Mouse (Mus musculus) lung, embryonic 14.5 days (tissue): ENCODE measurements around the gene Hoxc10. TPM values are rescaled to one million over a fixed set of nuclear protein-coding genes. Genes with fewer than 3 reads are reported as not detected.
A peak's percentile ranks its signal among the peaks of the same experiment; 100 is the strongest.

Source experiments
- ATAC-seq: fragments of 200-750 bp; cut with Nextera tagmentation; 2 replicates; pipeline ENCODE4 v1.8.0; 2017; ENCODE audit warnings: mild to moderate bottlenecking, moderate TSS enrichment, moderate library complexity; ENCODE audit not compliant: insufficient read depth
- DNase-seq: peaks from one replicate; pipeline ENCODE4 v3.0.0-alpha.2; 2015
- H3K27ac ChIP-seq: fragments of 300-500 bp; sonication (generic); 2 replicates; pipeline ENCODE4 v1.5.1; 2014; ENCODE audit warnings: low read depth, mild to moderate bottlenecking, moderate library complexity
- H3K27me3 ChIP-seq: fragments of 300-500 bp; sonication (generic); 2 replicates; pipeline ENCODE4 v1.6.1; 2014; ENCODE audit warnings: low read length, control low read depth; ENCODE audit not compliant: insufficient read depth
- H3K36me3 ChIP-seq: fragments of 300-500 bp; sonication (generic); 2 replicates; pipeline ENCODE4 v1.6.1; 2014; ENCODE audit warnings: control low read depth; ENCODE audit not compliant: insufficient read depth
- H3K4me1 ChIP-seq: fragments of 300-500 bp; sonication (generic); 2 replicates; pipeline ENCODE4 v1.6.1; 2014; ENCODE audit warnings: antibody characterized with exemption, control low read depth; ENCODE audit not compliant: insufficient read depth
- H3K4me2 ChIP-seq: fragments of 300-500 bp; sonication (generic); 2 replicates; pipeline ENCODE4 v1.6.1; 2014; ENCODE audit warnings: mild to moderate bottlenecking
- H3K4me3 ChIP-seq: fragments of 300-500 bp; sonication (generic); 2 replicates; pipeline ENCODE4 v1.5.1; 2014; ENCODE audit warnings: low read depth, low read length
- H3K9ac ChIP-seq: fragments of 300-500 bp; sonication (generic); 2 replicates; pipeline ENCODE4 v1.6.1; 2014
- H3K9me3 ChIP-seq: fragments of 300-500 bp; sonication (generic); 2 replicates; pipeline ENCODE4 v1.6.1; 2016; ENCODE audit warnings: low read depth, low read length, control low read depth
- CTCF ChIP-seq: IDR thresholded peaks from 2 replicates; pipeline ENCODE4 v1.5.1; 2016; ENCODE audit warnings: antibody characterized with exemption, low read depth
- WGBS: fragments of 180-500 bp; shearing (Covaris S2); extraction: QIAGEN DNeasy Blood & Tissue Kit; methylation state at CpG from one replicate; pipeline ENCODE4 v1.1.7; 2014; 5-methylcytosine and 5-hydroxymethylcytosine counted together
- polyA plus RNA-seq: library from polyadenylated mRNA; unstranded; fragments of >200 nt; fragmentation: Nextera tagmentation; extraction: Ambion mirVana; gene quantifications from 2 replicates; pipeline ENCODE4 v1.2.1, GENCODE M21; 2014

Hoxc10 gene
- polyA plus RNA-seq, 1 experiment from 2014 or later: not detected

- ATAC-seq: no peak
- peaks cover 99% of the 10 kb centered on the region for H3K27me3 ChIP-seq
- no peak overlapping the region for H3K4me3 ChIP-seq
- H3K4me1 ChIP-seq: no peaks in the 10 kb centered on the region
- no peak for DNase-seq
- TF ChIP-seq CTCF: no peak
- no peak overlapping the region for H3K9ac ChIP-seq
- no peak overlapping the region for H3K27ac ChIP-seq
- no peaks in the 10 kb centered on the region for H3K36me3 ChIP-seq
- under 1% methylated on average over 21 of the region's 21 CpGs for WGBS
- no peaks in the 10 kb centered on the region for H3K9me3 ChIP-seq
- no peak overlapping the region for H3K4me2 ChIP-seq
Observed at GRCm38 (mm10) chr15:102972254-102972653, 5.7 kb downstream of the Hoxc10 start.

- WGBS: 3% methylated on average over 6 of the region's 6 CpGs
- Histone ChIP-seq H3K27me3 (peaks cover 99% of the 10 kb centered on the region), H3K9me3 (no peaks in the 10 kb centered on the region), H3K36me3 (no peaks in the 10 kb centered on the region), H3K9ac (no peak overlapping the region), H3K4me2 (no peak overlapping the region), H3K4me1 (no peaks in the 10 kb centered on the region), H3K4me3 (no peak overlapping the region), H3K27ac (no peak overlapping the region)
- DNase-seq (no peak), ATAC-seq (no peak)
- no peak for TF ChIP-seq CTCF
Observed at GRCm38 (mm10) chr15:102972753-102973152, 6.2 kb downstream of the Hoxc10 start.

GRCm38 (mm10) chr15:102975034-102975433 lies 8.4 kb downstream of the Hoxc10 start:
- Histone ChIP-seq H3K36me3 (no peaks in the 10 kb centered on the region), H3K9me3 (no peaks in the 10 kb centered on the region), H3K4me3 (no peak overlapping the region), H3K4me1 (no peaks in the 10 kb centered on the region), H3K27me3 (peaks cover 100% of the 10 kb centered on the region), H3K9ac (no peak overlapping the region), H3K27ac (no peak overlapping the region), H3K4me2 (no peak overlapping the region)
- 5% methylated on average over 7 of the region's 7 CpGs for WGBS
- ATAC-seq (no peak), DNase-seq (no peak)
- no peak for TF ChIP-seq CTCF

- WGBS: under 1% methylated on average over 21 of the region's 21 CpGs
Observed at GRCm38 (mm10) chr15:102975688-102976111, 9.1 kb downstream of the Hoxc10 start.

DNA sequence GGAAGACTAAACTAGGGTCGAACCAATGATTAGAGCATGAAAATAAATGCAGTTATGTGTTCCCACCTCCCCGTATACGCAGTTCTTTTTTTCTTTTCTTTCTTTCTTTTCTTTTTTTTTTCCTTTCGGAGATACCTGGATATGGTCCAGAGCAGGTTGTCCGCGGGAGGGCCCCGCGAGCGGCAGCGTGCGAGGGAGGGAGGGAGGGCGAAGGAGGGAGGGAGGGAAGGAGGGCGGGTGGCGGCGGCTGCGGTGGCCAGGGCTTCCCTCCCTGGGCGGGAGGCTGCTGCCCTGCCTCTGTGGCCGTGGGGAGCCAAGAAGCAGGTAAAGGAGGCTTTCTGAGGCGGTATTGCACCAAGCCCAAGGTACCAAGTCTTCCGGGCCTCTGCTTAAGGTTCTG lies 9.6 kb downstream of the Hoxc10 start, which contains the start of gene Hoxc9:
Gene Hoxc9, plus strand, starts transcription at position 269 of the 400 bp plus-strand sequence.
- Histone ChIP-seq H3K9me3 (no peaks in the 10 kb centered on the region), H3K4me2 (peak within 1 kb of the TSS; percentile 33), H3K4me3 (peak within 1 kb of the TSS; percentile 10; the same call in 1 of the 2 replicates), H3K4me1 (no peaks in the 10 kb centered on the region), H3K9ac (no peak within 1 kb of the TSS), H3K36me3 (no peaks in the 10 kb centered on the region), H3K27me3 (peaks cover 100% of the 10 kb centered on the region), H3K27ac (no peak within 1 kb of the TSS)
- DNase-seq (no peak), ATAC-seq (no peak)
- TF ChIP-seq CTCF: no peak
- under 1% methylated on average over 19 of the region's 20 CpGs for WGBS

More at GRCm38 (mm10) chr15:102975688-102976111, 9.1 kb downstream of the Hoxc10 start:
- DNase-seq (no peak), ATAC-seq (0 out of 2 replicates have a peak, but pooled peaks have one; percentile 31)
- Histone ChIP-seq H3K9ac (no peak overlapping the region), H3K27ac (no peak overlapping the region), H3K4me3 (no peak overlapping the region), H3K4me2 (no peak overlapping the region), H3K27me3 (peaks cover 100% of the 10 kb centered on the region), H3K36me3 (no peaks in the 10 kb centered on the region), H3K9me3 (no peaks in the 10 kb centered on the region), H3K4me1 (no peaks in the 10 kb centered on the region)
- no peak for TF ChIP-seq CTCF

GRCm38 (mm10) chr15:102976631-102977422 lies 10.2 kb downstream of the Hoxc10 start:
- ATAC-seq: no peak
- H3K36me3 ChIP-seq: no peaks in the 10 kb centered on the region
- no peak overlapping the region for H3K27ac ChIP-seq
- 0 out of 2 replicates have a peak, but pooled peaks cover 2% of the 10 kb centered on the region for H3K4me1 ChIP-seq
- no peak overlapping the region for H3K9ac ChIP-seq
- DNase-seq: no peak
- TF ChIP-seq CTCF: no peak
- H3K4me2 ChIP-seq: peak overlapping the region; percentile 33
- H3K9me3 ChIP-seq: no peaks in the 10 kb centered on the region
- peak overlapping the region; percentile 10; the same call in 1 of the 2 replicates for H3K4me3 ChIP-seq
- 1% methylated on average over 37 of the region's 37 CpGs for WGBS
- H3K27me3 ChIP-seq: peaks cover 100% of the 10 kb centered on the region

DNA sequence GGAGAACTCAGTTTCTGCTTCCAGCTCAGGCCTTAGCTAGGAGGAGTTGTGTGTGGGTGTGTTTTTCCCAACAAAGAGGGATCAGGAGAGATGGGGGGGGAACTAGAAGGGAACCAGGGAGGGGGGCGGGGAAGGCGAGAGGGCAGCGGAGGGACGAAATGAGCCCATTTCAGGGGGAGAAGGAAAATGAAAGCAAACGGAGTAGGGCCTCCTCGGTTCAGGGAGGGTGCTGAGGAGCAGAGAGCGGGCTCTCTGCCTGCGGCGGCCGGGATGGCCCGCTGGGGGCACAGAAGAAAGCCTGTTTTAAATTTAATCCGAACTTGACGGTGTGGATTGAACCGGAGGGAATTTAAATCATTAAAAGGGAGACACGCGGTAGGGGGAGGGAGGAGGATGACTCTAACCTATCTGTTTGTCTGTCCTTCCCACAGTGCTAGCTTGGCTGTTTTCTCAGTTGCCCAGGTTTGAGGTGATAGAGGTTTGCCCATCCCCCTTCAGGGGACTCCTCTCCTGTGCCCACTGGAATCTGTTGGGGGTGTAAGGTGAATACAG lies 10.9 kb downstream of the Hoxc10 start:
- Histone ChIP-seq H3K27me3 (peaks cover 100% of the 10 kb centered on the region), H3K9ac (no peak overlapping the region), H3K4me3 (peak overlapping the region; percentile 10; the same call in 1 of the 2 replicates), H3K36me3 (no peaks in the 10 kb centered on the region), H3K4me2 (peak overlapping the region; percentile 33), H3K9me3 (no peaks in the 10 kb centered on the region), H3K4me1 (0 out of 2 replicates have a peak, but pooled peaks cover 2% of the 10 kb centered on the region), H3K27ac (no peak overlapping the region)
- TF ChIP-seq CTCF: no peak
- ATAC-seq (no peak), DNase-seq (no peak)
- WGBS: 2% methylated on average over 16 of the region's 16 CpGs
